Mouse (Mus musculus) limb, embryonic 14.5 days (tissue): ENCODE measurements around the gene Gm10447. TPM values are rescaled to one million over a fixed set of nuclear protein-coding genes. Genes with fewer than 3 reads are reported as not detected.

Experiments
- ATAC-seq: fragments of 200-750 bp; cut with Nextera tagmentation; 2 replicates; pipeline ENCODE4 v1.8.0; 2017; ENCODE audit warnings: low read depth, moderate number of reproducible peaks, moderate TSS enrichment; ENCODE audit not compliant: low FRiP score
- DNase-seq: peaks from one replicate; pipeline ENCODE4 v3.0.0-alpha.2; 2015; ENCODE audit warnings: low spot score
- H3K27ac ChIP-seq: fragments of 300-500 bp; sonication (generic); replicated peaks from 2 replicates; pipeline ENCODE4 v1.5.1; 2014; ENCODE audit warnings: low read depth, mild to moderate bottlenecking, low read length, moderate library complexity, mixed read lengths
- H3K27me3 ChIP-seq: fragments of 300-500 bp; sonication (generic); 2 replicates; pipeline ENCODE4 v1.6.1; 2014; ENCODE audit warnings: low read length, mixed read lengths; ENCODE audit not compliant: control insufficient read depth, insufficient read depth
- H3K36me3 ChIP-seq: fragments of 300-500 bp; sonication (generic); 2 replicates; pipeline ENCODE4 v1.6.1; 2014; ENCODE audit warnings: mild to moderate bottlenecking, low read length, moderate library complexity, mixed read lengths; ENCODE audit not compliant: control insufficient read depth, insufficient read depth
- H3K4me1 ChIP-seq: fragments of 300-500 bp; sonication (generic); 2 replicates; pipeline ENCODE4 v1.6.1; 2014; ENCODE audit warnings: antibody characterized with exemption, low read length, mixed read lengths; ENCODE audit not compliant: control insufficient read depth, insufficient read depth
- H3K4me2 ChIP-seq: fragments of 300-500 bp; sonication (generic); replicated peaks from 2 replicates; pipeline ENCODE4 v1.6.1; 2014; ENCODE audit warnings: low read depth, mild to moderate bottlenecking, low read length, moderate library complexity; ENCODE audit not compliant: severe bottlenecking
- H3K4me3 ChIP-seq: fragments of 300-500 bp; sonication (generic); replicated peaks from 2 replicates; pipeline ENCODE4 v1.5.1; 2014; ENCODE audit warnings: low read length
- H3K9ac ChIP-seq: fragments of 300-500 bp; sonication (generic); 2 replicates; pipeline ENCODE4 v1.6.1; 2014; ENCODE audit warnings: mild to moderate bottlenecking, low read depth, low read length, moderate library complexity; ENCODE audit not compliant: severe bottlenecking
- H3K9me3 ChIP-seq: fragments of 300-500 bp; sonication (generic); 2 replicates; pipeline ENCODE4 v1.6.1; 2016; ENCODE audit warnings: low read length; ENCODE audit not compliant: control insufficient read depth
- POLR2A ChIP-seq: fragments of 200-500 bp; IDR thresholded peaks from 2 replicates; pipeline ENCODE4 v1.8.0; 2012; ENCODE audit warnings: inconsistent platforms, mild to moderate bottlenecking, moderate library complexity, borderline replicate concordance; ENCODE audit not compliant: insufficient read depth, insufficient read length; ENCODE audit errors: extremely low read depth
- WGBS: fragments of 180-500 bp; shearing (Covaris S2); extraction: QIAGEN DNeasy Blood & Tissue Kit; methylation state at CpG from one replicate; pipeline ENCODE4 v1.1.7; 2014; 5-methylcytosine and 5-hydroxymethylcytosine counted together
- polyA plus RNA-seq, 2 experiments: library from polyadenylated mRNA; depleted of rRNA in 1 of 2; stranded (reverse) in 1 of 2; unstranded in 1 of 2; fragments of >200 nt; fragmentation: Nextera tagmentation in 1 of 2; extraction: Ambion mirVana in 1 of 2; gene quantifications; 2 replicates each; pipeline versions ENCODE4 v1.2.1 to v1.2.3; 2012 to 2014

Gm10447 gene
- polyA plus RNA-seq, 2 experiments: 0.41 TPM; not detected in 1

DNA sequence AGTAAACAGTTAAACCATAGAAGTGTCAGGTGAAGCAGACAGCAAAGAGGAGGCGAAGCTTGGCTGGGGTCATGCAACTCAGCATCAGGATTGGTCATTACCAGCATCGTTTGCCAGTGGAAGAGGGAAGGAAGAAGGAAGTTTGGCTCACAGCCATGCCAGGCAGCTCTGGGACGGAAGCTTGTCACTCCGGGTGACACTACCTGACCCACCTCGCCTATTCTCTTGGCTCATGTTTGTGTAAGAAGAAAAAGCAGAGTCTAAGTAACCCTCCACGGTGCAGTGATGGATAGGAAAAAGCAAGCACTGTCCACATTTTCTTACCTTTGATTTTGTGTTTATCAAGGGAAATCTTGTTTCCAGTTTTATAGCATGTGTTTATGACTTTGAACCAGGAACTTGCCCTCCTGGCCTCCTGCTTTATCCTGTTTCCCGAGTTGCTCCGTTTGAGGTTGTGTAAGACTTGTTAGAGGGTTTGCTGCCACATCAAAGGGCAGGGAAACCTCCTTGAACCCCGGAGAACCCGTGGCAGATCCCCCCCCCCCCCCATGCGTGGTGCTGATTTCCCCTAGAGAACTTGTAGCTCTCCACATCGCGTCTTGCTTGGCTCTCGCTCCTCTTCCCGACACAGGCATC is 6.7 kb downstream of the Gm10447 start:
- no peak for TF ChIP-seq POLR2A
- 29% methylated on average over 15 of the region's 15 CpGs for WGBS
- Histone ChIP-seq H3K4me2 (no peak overlapping the region), H3K27me3 (no peaks in the 10 kb centered on the region), H3K9me3 (no peaks in the 10 kb centered on the region), H3K4me3 (no peak overlapping the region), H3K9ac (no peak overlapping the region), H3K4me1 (no peaks in the 10 kb centered on the region), H3K36me3 (no peaks in the 10 kb centered on the region), H3K27ac (no peak overlapping the region)
- ATAC-seq: no peak
- no peak for DNase-seq

- H3K36me3 ChIP-seq: no peaks in the 10 kb centered on the region
- no peak overlapping the region for H3K4me3 ChIP-seq
- no peaks in the 10 kb centered on the region for H3K4me1 ChIP-seq
- TF ChIP-seq POLR2A: no peak
- WGBS: 87% methylated on average over 1 of the region's 1 CpGs
- H3K4me2 ChIP-seq: no peak overlapping the region
- H3K27ac ChIP-seq: no peak overlapping the region
- no peak overlapping the region for H3K9ac ChIP-seq
- no peak for ATAC-seq
- H3K9me3 ChIP-seq: no peaks in the 10 kb centered on the region
- no peak for DNase-seq
- H3K27me3 ChIP-seq: no peaks in the 10 kb centered on the region
Observed at GRCm38 (mm10) chr11:53448529-53448928, 8.4 kb downstream of the Gm10447 start.

GRCm38 (mm10) chr11:53447996-53448395 is 8.9 kb downstream of the Gm10447 start:
- no peaks in the 10 kb centered on the region for H3K36me3 ChIP-seq
- DNase-seq: no peak
- 88% methylated on average over 8 of the region's 8 CpGs for WGBS
- no peaks in the 10 kb centered on the region for H3K27me3 ChIP-seq
- H3K4me2 ChIP-seq: no peak overlapping the region
- ATAC-seq: no peak
- no peak overlapping the region for H3K27ac ChIP-seq
- TF ChIP-seq POLR2A: no peak
- H3K9me3 ChIP-seq: no peaks in the 10 kb centered on the region
- H3K9ac ChIP-seq: no peak overlapping the region
- no peak overlapping the region for H3K4me3 ChIP-seq
- no peaks in the 10 kb centered on the region for H3K4me1 ChIP-seq

GRCm38 (mm10) chr11:53446183-53446582 is 10.7 kb downstream of the Gm10447 start:
- 84% methylated on average over 13 of the region's 13 CpGs for WGBS

DNA sequence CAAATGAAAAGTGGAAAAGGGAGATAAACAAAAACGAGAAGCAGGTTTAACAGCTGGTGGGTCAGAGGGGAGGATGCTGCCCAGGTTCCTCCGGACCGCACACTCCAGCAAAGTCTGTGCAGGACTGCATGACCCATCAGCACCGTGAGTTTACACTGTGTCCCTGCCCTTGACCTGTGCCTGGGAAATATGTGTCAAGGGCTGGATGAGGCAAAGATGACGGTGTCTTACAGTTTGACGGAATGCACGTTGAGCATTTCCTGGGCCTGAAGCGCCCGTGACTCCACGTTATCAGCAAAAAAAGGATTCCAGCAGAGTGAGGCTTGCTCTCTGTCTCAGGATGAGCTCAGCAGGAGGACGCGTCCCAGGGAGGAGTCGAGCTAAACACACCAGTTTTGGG is 11.3 kb downstream of the Gm10447 start:
- H3K4me3 ChIP-seq: no peak overlapping the region
- no peak overlapping the region for H3K27ac ChIP-seq
- no peaks in the 10 kb centered on the region for H3K9me3 ChIP-seq
- DNase-seq (no peak), ATAC-seq (no peak)
- 66% methylated on average over 13 of the region's 13 CpGs for whole genome bisulfite sequencing
- H3K9ac ChIP-seq: no peak overlapping the region
- no peaks in the 10 kb centered on the region for H3K27me3 ChIP-seq
- no peaks in the 10 kb centered on the region for H3K36me3 ChIP-seq
- H3K4me1 ChIP-seq: no peaks in the 10 kb centered on the region
- H3K4me2 ChIP-seq: no peak overlapping the region
- no peak for TF ChIP-seq POLR2A

More at GRCm38 (mm10) chr11:53446183-53446582, 10.7 kb downstream of the Gm10447 start:
- no peak for DNase-seq
- no peak overlapping the region for H3K27ac ChIP-seq
- no peaks in the 10 kb centered on the region for H3K27me3 ChIP-seq
- no peak overlapping the region for H3K4me2 ChIP-seq
- no peak for ATAC-seq
- H3K4me1 ChIP-seq: no peaks in the 10 kb centered on the region
- H3K9me3 ChIP-seq: no peaks in the 10 kb centered on the region
- no peaks in the 10 kb centered on the region for H3K36me3 ChIP-seq
- H3K9ac ChIP-seq: no peak overlapping the region
- no peak for TF ChIP-seq POLR2A
- no peak overlapping the region for H3K4me3 ChIP-seq
